Mouse (Mus musculus) macrophage (primary cell): ENCODE measurements around the gene Rrp36. TPM values are rescaled to one million over a fixed set of nuclear protein-coding genes. Genes with fewer than 3 reads are reported as not detected.
A peak's percentile ranks its signal among the peaks of the same experiment; 100 is the strongest.

Experiments
- H3K27ac ChIP-seq: fragments of 350-480 bp; formaldehyde crosslinking; 2 replicates; pipeline ENCODE4 v1.9.0; 2021
- H3K36me3 ChIP-seq: fragments of 350-480 bp; formaldehyde crosslinking; 2 replicates; pipeline ENCODE4 v1.9.0; 2021; ENCODE audit errors: inconsistent target
- H3K4me3 ChIP-seq: fragments of 350-480 bp; formaldehyde crosslinking; 2 replicates; pipeline ENCODE4 v1.9.0; 2021; ENCODE audit errors: inconsistent target
- H3K79me2 ChIP-seq: fragments of 350-480 bp; formaldehyde crosslinking; 2 replicates; pipeline ENCODE4 v1.9.0; 2021; ENCODE audit errors: inconsistent target
- WGBS: methylation state at CpG from one replicate; pipeline ENCODE4 v1.1.7; 2026; ENCODE audit warnings: inconsistent platforms; ENCODE audit not compliant: missing documents; 5-methylcytosine and 5-hydroxymethylcytosine counted together
- polyA plus RNA-seq: library from polyadenylated mRNA; stranded (reverse); fragments of 250-400 nt; gene quantifications from 3 replicates; pipeline ENCODE4 v1.2.4, GENCODE M21; 2018; ENCODE audit warnings: inconsistent platforms

Gene Rrp36
- polyA plus RNA-seq, 1 experiment from 2014 or later = 30.5 TPM

DNA sequence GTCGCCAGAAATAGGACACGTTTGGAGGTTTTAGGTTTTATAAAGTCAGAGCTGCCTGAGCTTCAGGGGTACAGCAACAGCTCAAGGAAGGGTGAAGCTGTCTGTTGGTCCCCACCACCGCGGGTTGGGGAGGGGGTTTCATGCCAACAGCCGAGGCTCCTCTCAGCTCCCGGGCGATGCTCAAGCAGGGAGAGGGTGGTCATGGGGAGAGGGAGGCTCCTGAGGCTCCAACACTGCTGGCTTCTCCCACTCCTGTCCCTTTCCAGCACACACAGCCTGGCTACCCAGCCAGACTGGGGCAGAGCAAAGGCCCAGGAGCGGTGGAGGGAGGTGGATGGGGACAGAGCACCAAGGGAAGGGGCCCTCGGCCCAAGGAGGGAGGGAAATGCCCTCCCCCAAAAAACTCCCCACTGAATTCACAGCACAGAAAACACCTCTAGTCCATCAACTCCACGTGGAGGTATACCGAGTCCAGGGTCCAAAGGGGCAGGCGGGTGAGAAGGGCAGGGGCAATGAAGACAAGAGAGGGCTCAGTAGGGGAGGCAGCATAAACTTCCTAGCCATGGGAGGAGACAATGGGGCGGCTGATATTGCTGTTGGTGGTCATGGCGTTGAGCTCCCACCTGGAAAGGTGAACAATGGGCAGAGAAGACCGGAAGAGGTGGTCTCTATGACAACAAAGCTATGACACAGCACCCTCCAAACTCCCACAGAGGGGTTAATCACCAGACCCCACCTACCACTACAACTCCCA lies 555 bp upstream of the Rrp36 start:
- H3K27ac ChIP-seq = peak overlapping the region; percentile 62; the same call in 1 of the 2 replicates
- peaks cover 40% of the 10 kb centered on the region for H3K36me3 ChIP-seq
- peaks cover 62% of the 10 kb centered on the region for H3K79me2 ChIP-seq
- peak overlapping the region; percentile 91 for H3K4me3 ChIP-seq
- 44% methylated on average over 15 of the region's 15 CpGs for WGBS

DNA sequence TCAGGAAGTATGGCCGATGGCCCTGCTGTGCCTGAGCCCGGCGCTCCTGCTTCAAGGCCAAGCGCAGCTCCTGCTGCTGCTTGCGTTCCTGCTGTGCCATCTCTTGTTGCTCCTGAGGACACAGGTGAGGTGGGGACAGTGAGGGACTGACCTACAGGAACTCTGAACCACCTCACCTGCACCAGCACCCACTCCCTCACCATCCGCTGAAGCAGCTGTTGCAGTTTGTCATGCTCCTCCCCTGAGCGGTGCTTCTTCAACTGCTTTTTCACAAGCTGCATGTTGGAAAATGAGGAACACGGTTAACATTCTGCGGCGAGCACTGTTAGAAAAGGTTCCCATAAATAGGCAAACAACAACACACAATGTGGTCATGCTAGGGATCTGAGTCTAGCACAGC lies 4.2 kb downstream of the Rrp36 start:
- H3K79me2 ChIP-seq = peaks cover 35% of the 10 kb centered on the region
- H3K36me3 ChIP-seq = peaks cover 34% of the 10 kb centered on the region; the same call in 1 of the 2 replicates
- H3K4me3 ChIP-seq = no peak overlapping the region
- H3K27ac ChIP-seq = no peak overlapping the region
- 93% methylated on average over 10 of the region's 10 CpGs for WGBS

DNA sequence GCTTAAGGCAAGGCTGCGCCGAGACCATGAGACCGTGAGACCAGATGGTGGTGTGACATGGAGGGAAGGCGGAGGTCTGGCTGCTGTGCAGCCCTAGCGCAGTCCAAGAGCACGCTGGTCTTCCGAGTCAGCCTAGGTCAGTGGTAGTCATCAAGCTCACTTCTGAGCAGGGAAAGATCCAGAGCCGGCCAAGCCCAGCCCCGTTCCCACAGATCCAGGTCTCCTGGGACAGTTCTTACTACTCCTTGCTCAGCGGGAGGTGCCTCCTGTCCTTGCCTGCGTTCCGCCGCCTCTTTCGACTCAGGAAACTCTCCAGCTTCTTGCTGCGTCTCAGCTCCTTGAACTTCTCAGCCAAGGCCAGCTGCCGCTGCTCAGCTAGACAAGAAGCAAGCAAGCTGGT lies 6.4 kb downstream of the Rrp36 start:
- WGBS = 95% methylated on average over 16 of the region's 16 CpGs
- Histone ChIP-seq H3K79me2 (peaks cover 23% of the 10 kb centered on the region), H3K4me3 (no peak overlapping the region), H3K27ac (no peak overlapping the region), H3K36me3 (peaks cover 33% of the 10 kb centered on the region; the same call in 1 of the 2 replicates)

- peaks cover 9% of the 10 kb centered on the region; the same call in 1 of the 2 replicates for H3K36me3 ChIP-seq
- WGBS = 98% methylated on average over 5 of the region's 5 CpGs
- H3K27ac ChIP-seq = no peak overlapping the region
- no peaks in the 10 kb centered on the region for H3K79me2 ChIP-seq
- H3K4me3 ChIP-seq = no peak overlapping the region
Measured at GRCm38 (mm10) chr17:46662730-46663129, 11.4 kb downstream of the Rrp36 start.

DNA sequence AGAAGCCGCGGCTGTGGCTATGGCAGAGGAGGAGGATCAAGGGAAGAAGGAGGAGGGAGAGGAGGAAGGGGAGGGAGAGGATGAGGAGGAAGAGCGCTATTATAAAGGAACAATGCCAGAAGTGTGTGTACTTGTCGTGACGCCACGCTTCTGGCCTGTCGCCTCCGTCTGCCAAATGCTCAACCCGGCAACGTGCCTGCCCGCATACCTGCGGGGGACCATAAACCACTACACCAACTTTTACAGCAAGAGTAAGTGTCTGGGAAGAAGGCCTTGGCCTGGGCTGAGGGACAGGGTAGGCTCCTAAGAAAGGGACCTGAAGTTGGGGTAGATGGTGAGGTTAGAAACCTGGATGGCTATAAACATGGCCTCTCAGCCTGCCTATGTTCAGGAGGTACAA lies 12.2 kb downstream of the Rrp36 start:
- Histone ChIP-seq H3K4me3 (no peak overlapping the region), H3K79me2 (no peaks in the 10 kb centered on the region), H3K27ac (no peak overlapping the region), H3K36me3 (0 out of 2 replicates have a peak, but pooled peaks cover 6% of the 10 kb centered on the region)
- WGBS = 97% methylated on average over 6 of the region's 12 CpGs

- Histone ChIP-seq H3K36me3 (no peaks in the 10 kb centered on the region), H3K27ac (no peak overlapping the region), H3K4me3 (no peak overlapping the region), H3K79me2 (no peaks in the 10 kb centered on the region)
- WGBS = 96% methylated on average over 9 of the region's 9 CpGs
Measured at GRCm38 (mm10) chr17:46661351-46661750, 12.8 kb downstream of the Rrp36 start.

- H3K4me3 ChIP-seq = no peak overlapping the region
- no peak overlapping the region for H3K27ac ChIP-seq
- 79% methylated on average over 6 of the region's 6 CpGs for WGBS
- H3K36me3 ChIP-seq = no peaks in the 10 kb centered on the region
- H3K79me2 ChIP-seq = no peaks in the 10 kb centered on the region
Measured at GRCm38 (mm10) chr17:46656054-46656453, 18.1 kb downstream of the Rrp36 start.

- H3K36me3 ChIP-seq = peaks cover 4% of the 10 kb centered on the region; the same call in 1 of the 2 replicates
- 91% methylated on average over 20 of the region's 20 CpGs for WGBS
- peaks cover 9% of the 10 kb centered on the region for H3K79me2 ChIP-seq
- H3K27ac ChIP-seq = no peak overlapping the region
- H3K4me3 ChIP-seq = no peak overlapping the region
Measured at GRCm38 (mm10) chr17:46651755-46652547, 22.2 kb downstream of the Rrp36 start.

GRCm38 (mm10) chr17:46651292-46651691 lies 22.9 kb downstream of the Rrp36 start:
- Histone ChIP-seq H3K27ac (no peak overlapping the region), H3K79me2 (peaks cover 16% of the 10 kb centered on the region), H3K4me3 (peak overlapping the region; percentile 45; the same call in 1 of the 2 replicates), H3K36me3 (peaks cover 4% of the 10 kb centered on the region; the same call in 1 of the 2 replicates)
- WGBS = 80% methylated on average over 12 of the region's 17 CpGs

GRCm38 (mm10) chr17:46650232-46651031 lies 23.7 kb downstream of the Rrp36 start, which contains the start of gene Cul7:
TSS of gene Cul7 (plus strand) at chr17:46650337.
- 0 out of 2 replicates have a peak within 1 kb of the TSS, but pooled peaks have one; percentile 13 for H3K27ac ChIP-seq
- WGBS = under 1% methylated on average over 55 of the region's 58 CpGs
- H3K36me3 ChIP-seq = peaks cover 4% of the 10 kb centered on the region; the same call in 1 of the 2 replicates
- peaks cover 16% of the 10 kb centered on the region for H3K79me2 ChIP-seq
- peak within 1 kb of the TSS; percentile 45 for H3K4me3 ChIP-seq

DNA sequence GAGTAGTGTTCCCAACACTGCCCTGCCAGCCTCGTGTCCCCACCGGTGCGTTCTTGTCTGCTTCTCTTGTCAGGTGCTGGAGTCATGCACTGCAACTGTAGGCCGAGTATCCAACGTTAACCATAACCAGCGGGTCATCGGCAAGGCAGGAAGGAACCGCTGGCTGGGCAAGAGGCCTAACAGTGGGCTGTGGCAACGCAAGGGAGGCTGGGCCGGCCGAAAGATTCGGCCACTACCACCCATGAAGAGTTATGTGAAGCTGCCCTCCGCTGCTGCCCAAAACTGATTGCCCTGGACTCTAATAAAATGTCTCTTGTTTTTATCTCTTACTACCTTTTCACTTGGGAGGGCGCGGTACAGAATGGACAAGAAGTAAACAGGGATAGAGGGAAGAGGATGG lies 24.3 kb downstream of the Rrp36 start:
- 44% methylated on average over 15 of the region's 15 CpGs for WGBS
- H3K27ac ChIP-seq = 0 out of 2 replicates have a peak overlapping the region, but pooled peaks have one; percentile 13
- H3K79me2 ChIP-seq = peaks cover 16% of the 10 kb centered on the region

GRCm38 (mm10) chr17:46648436-46648835 lies 25.7 kb downstream of the Rrp36 start:
- no peak overlapping the region for H3K27ac ChIP-seq
- WGBS = 95% methylated on average over 9 of the region's 9 CpGs
- H3K36me3 ChIP-seq = peaks cover 4% of the 10 kb centered on the region; the same call in 1 of the 2 replicates
- no peak overlapping the region for H3K4me3 ChIP-seq
- peaks cover 16% of the 10 kb centered on the region for H3K79me2 ChIP-seq

More for the DNA sequence above, 24.3 kb downstream of the Rrp36 start:
- Histone ChIP-seq H3K4me3 (peak overlapping the region; percentile 15), H3K36me3 (peaks cover 4% of the 10 kb centered on the region; the same call in 1 of the 2 replicates)

DNA sequence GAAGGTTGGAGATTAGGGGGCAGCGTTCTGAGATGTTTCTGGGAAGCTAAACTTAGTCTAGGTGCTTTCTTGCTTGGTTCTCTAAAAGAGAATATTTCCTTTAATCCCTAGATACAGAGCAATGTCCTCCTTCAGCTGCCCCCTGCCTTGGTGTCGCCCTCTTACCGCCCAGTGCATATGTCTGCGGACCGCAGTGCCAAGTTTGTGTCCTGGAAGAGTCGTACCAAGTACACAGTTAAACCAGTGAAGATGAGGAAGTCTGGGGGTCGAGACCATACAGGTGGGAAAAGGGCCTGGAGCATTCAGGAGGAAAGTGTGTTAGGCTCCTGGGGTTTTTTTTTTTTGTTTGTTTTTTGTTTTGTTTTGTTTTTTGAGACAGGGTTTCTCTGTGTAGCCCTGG lies 26.9 kb downstream of the Rrp36 start:
- Histone ChIP-seq H3K79me2 (peaks cover 16% of the 10 kb centered on the region), H3K27ac (no peak overlapping the region), H3K36me3 (peaks cover 4% of the 10 kb centered on the region; the same call in 1 of the 2 replicates), H3K4me3 (no peak overlapping the region)
- 83% methylated on average over 7 of the region's 7 CpGs for WGBS

DNA sequence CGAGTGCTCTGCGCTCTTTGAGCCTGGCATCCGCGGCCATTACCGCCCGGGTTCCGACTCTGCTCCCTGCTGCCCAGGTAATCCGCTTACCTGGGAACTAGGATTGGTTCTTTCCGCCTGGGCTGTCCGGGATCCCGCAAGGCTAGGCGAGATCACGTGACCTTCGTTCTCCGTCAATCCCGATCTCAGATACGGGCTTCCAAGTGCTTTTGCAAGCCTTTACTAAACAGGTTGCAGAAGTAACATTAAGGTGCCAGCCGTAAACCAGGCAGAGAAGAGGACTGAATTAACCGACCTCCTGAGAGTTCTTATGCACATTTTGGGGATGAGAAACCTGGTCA lies 27.9 kb downstream of the Rrp36 start:
- Histone ChIP-seq H3K36me3 (peaks cover 4% of the 10 kb centered on the region; the same call in 1 of the 2 replicates), H3K79me2 (peaks cover 16% of the 10 kb centered on the region), H3K4me3 (peak overlapping the region; percentile 93), H3K27ac (peak overlapping the region; percentile 52)
- WGBS = under 1% methylated on average over 19 of the region's 19 CpGs
